Mouse (Mus musculus) monocyte, adult 2 months (primary cell): ENCODE data around the gene Gm20547.

Source experiments
- DNase-seq, 2 experiments: peaks; one replicate each; pipeline ENCODE4 v3.0.0; 2022; ENCODE audit warnings: low spot score in 2 of 2, low read depth in 1 of 2

Gene Gm20547

DNA sequence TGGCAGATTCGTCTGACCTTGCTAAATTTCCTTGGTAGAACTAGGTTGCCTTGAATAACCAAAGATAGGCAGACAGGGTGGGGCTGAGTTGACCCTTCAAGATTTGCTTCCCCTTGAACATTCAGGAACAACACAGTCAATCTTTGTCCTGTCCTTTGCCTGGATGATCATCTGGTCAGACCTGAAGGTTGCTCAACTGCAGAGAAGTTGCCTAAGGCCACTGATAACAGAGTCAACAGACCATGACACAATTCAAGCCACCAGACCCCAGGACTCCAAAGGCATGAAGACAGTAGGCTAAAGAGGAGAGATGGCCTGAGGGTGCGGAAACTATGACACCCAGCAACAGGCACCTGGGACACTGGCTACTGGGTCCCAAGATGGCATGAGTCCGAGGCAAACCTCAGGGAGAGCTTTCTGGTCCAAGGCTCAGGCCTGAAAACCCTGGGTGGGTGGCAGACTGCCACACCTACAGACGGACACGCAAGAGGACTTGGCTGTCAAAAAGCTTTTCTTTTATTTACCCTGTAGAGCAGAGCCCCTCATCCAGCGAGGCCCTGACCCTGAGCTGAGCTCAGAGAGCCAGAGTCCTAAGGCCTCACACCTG is 73.1 kb downstream of the Gm20547 start:
- no peak for DNase-seq

DNA sequence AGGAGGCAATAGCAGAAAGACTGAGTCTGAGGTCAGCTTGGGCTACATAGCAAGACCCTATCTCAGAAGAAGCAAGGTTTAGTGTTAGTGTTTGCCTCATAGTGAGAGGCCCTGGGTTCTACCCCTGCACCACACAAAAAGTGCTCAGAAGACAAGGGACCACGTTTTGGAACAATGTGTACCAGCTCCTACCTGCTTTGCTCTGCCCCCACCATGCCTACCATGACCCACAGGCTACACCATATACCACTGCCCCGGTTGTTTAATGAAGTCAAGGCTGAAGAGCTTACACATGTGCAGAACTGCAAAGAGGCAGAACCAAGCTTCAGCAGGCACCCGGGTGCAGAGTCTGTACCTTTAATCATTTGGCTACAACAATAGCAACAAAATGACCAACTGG is 74.7 kb downstream of the Gm20547 start:
- no peak for DNase-seq
